Mouse (Mus musculus): ENCODE results near the gene Tmem38b. TPM values are rescaled to one million over a fixed set of nuclear protein-coding genes. Genes with fewer than 3 reads are reported as not detected.

The Tmem38b gene
- 29.2 TPM for polyA plus RNA-seq (2014; fragmentation: Illumina TruSeq; extraction: RNeasy Lipid Tissue Mini Kit (QIAGEN cat#74804); ENCODE audit: low read depth, low replicate concordance)

GRCm38 (mm10) chr4:53825821-53826605 is at the start of gene Tmem38b:
TSS of gene Tmem38b (plus strand) at chr4:53826045.

Other genes starting within 250 kb of the Tmem38b start
- gene Fsd1l, start 194.6 kb upstream of the Tmem38b start, polyA plus RNA-seq (2014; fragmentation: Illumina TruSeq; extraction: RNeasy Lipid Tissue Mini Kit (QIAGEN cat#74804); ENCODE audit: low read depth, low replicate concordance): 18.2 TPM
- gene Fktn, start 112.0 kb upstream of the Tmem38b start, polyA plus RNA-seq (2014; fragmentation: Illumina TruSeq; extraction: RNeasy Lipid Tissue Mini Kit (QIAGEN cat#74804); ENCODE audit: low read depth, low replicate concordance): 31.4 TPM
- 0.32 TPM for gene Tal2, start 46.3 kb upstream of the Tmem38b start, polyA plus RNA-seq (2014; fragmentation: Illumina TruSeq; extraction: RNeasy Lipid Tissue Mini Kit (QIAGEN cat#74804); ENCODE audit: low read depth, low replicate concordance)

All from sigmoid colon, adult 10 weeks (tissue).